Mouse (Mus musculus) stomach, embryonic 14.5 days (tissue): ENCODE results near the gene Gnat2. TPM values are rescaled to one million over a fixed set of nuclear protein-coding genes. Genes with fewer than 3 reads are reported as not detected.

Experiments used
- ATAC-seq: fragments of 200-750 bp; cut with Nextera tagmentation; 2 replicates; pipeline ENCODE4 v1.8.0; 2017; ENCODE audit warnings: low read depth, moderate TSS enrichment; ENCODE audit not compliant: insufficient number of reproducible peaks, insufficient read depth, low FRiP score
- H3K27ac ChIP-seq: fragments of 300-500 bp; sonication (generic); 2 replicates; pipeline ENCODE4 v1.5.1; 2014; ENCODE audit warnings: mild to moderate bottlenecking, low read length, moderate library complexity, mixed read lengths
- H3K27me3 ChIP-seq: fragments of 300-500 bp; sonication (generic); 2 replicates; pipeline ENCODE4 v1.6.1; 2014; ENCODE audit warnings: low read length, control low read depth, mixed read lengths; ENCODE audit not compliant: control insufficient read depth, insufficient read depth
- H3K36me3 ChIP-seq: fragments of 300-500 bp; sonication (generic); 2 replicates; pipeline ENCODE4 v1.6.1; 2014; ENCODE audit warnings: mild to moderate bottlenecking, control low read depth, low read length, moderate library complexity, mixed read lengths; ENCODE audit not compliant: control insufficient read depth, insufficient read depth
- H3K4me1 ChIP-seq: fragments of 300-500 bp; sonication (generic); 2 replicates; pipeline ENCODE4 v1.6.1; 2014; ENCODE audit warnings: low read length, control low read depth, mixed read lengths; ENCODE audit not compliant: control insufficient read depth, insufficient read depth
- H3K4me2 ChIP-seq: fragments of 300-500 bp; sonication (generic); replicated peaks from 2 replicates; pipeline ENCODE4 v1.6.1; 2014; ENCODE audit warnings: low read depth, low read length, control low read depth
- H3K4me3 ChIP-seq: fragments of 300-500 bp; sonication (generic); 2 replicates; pipeline ENCODE4 v1.5.1; 2014; ENCODE audit warnings: low read depth, low read length, control low read depth
- H3K9ac ChIP-seq: fragments of 300-500 bp; sonication (generic); replicated peaks from 2 replicates; pipeline ENCODE4 v1.6.1; 2014; ENCODE audit warnings: low read depth, mild to moderate bottlenecking, control low read depth, low read length, moderate library complexity, mixed read lengths
- H3K9me3 ChIP-seq: fragments of 300-500 bp; sonication (generic); 2 replicates; pipeline ENCODE4 v1.6.1; 2016; ENCODE audit warnings: low read depth, low read length, control low read depth; ENCODE audit not compliant: control insufficient read depth
- WGBS: fragments of 180-500 bp; shearing (Covaris S2); extraction: QIAGEN DNeasy Blood & Tissue Kit; methylation state at CpG from one replicate; pipeline ENCODE4 v1.1.7; 2014; 5-methylcytosine and 5-hydroxymethylcytosine counted together
- polyA plus RNA-seq: library from polyadenylated mRNA; unstranded; fragments of >200 nt; fragmentation: Nextera tagmentation; extraction: Ambion mirVana; gene quantifications from 2 replicates; pipeline ENCODE4 v1.2.1, GENCODE M21; 2014

The Gnat2 gene
- polyA plus RNA-seq, 1 experiment from 2014 or later: 0.51 TPM

GRCm38 (mm10) chr3:108088842-108089380 lies 3.7 kb upstream of the Gnat2 start:
- H3K27ac ChIP-seq: no peak overlapping the region; the same call in 1 of the 2 replicates
- H3K9ac ChIP-seq: no peak overlapping the region
- H3K4me1 ChIP-seq: peaks cover 21% of the 10 kb centered on the region
- no peaks in the 10 kb centered on the region for H3K27me3 ChIP-seq
- H3K4me3 ChIP-seq: no peak overlapping the region
- ATAC-seq: no peak
- H3K9me3 ChIP-seq: no peaks in the 10 kb centered on the region
- WGBS: 36% methylated on average over 5 of the region's 5 CpGs
- no peak overlapping the region for H3K4me2 ChIP-seq
- no peaks in the 10 kb centered on the region for H3K36me3 ChIP-seq

- no peaks in the 10 kb centered on the region for H3K9me3 ChIP-seq
- H3K27me3 ChIP-seq: no peaks in the 10 kb centered on the region
- WGBS: 32% methylated on average over 2 of the region's 2 CpGs
- no peaks in the 10 kb centered on the region for H3K36me3 ChIP-seq
- no peak overlapping the region for H3K4me3 ChIP-seq
- no peak overlapping the region for H3K4me2 ChIP-seq
- no peak overlapping the region; the same call in 1 of the 2 replicates for H3K27ac ChIP-seq
- no peak overlapping the region for H3K9ac ChIP-seq
- no peak for ATAC-seq
- H3K4me1 ChIP-seq: peaks cover 13% of the 10 kb centered on the region
Measured at GRCm38 (mm10) chr3:108089916-108090315, 2.7 kb upstream of the Gnat2 start.

GRCm38 (mm10) chr3:108090561-108090960 lies 2.0 kb upstream of the Gnat2 start:
- H3K27ac ChIP-seq: no peak overlapping the region
- no peaks in the 10 kb centered on the region for H3K9me3 ChIP-seq
- no peak for ATAC-seq
- H3K27me3 ChIP-seq: no peaks in the 10 kb centered on the region
- H3K36me3 ChIP-seq: no peaks in the 10 kb centered on the region
- no peak overlapping the region for H3K9ac ChIP-seq
- no peak overlapping the region for H3K4me2 ChIP-seq
- 72% methylated on average over 2 of the region's 2 CpGs for WGBS
- H3K4me3 ChIP-seq: no peak overlapping the region
- peaks cover 11% of the 10 kb centered on the region for H3K4me1 ChIP-seq

- H3K4me3 ChIP-seq: no peak overlapping the region
- no peak overlapping the region for H3K4me2 ChIP-seq
- no peak for ATAC-seq
- no peaks in the 10 kb centered on the region for H3K9me3 ChIP-seq
- H3K9ac ChIP-seq: no peak overlapping the region
- WGBS: 55% methylated on average over 6 of the region's 6 CpGs
- peaks cover 10% of the 10 kb centered on the region for H3K4me1 ChIP-seq
- no peaks in the 10 kb centered on the region for H3K27me3 ChIP-seq
- H3K27ac ChIP-seq: no peak overlapping the region
- no peaks in the 10 kb centered on the region for H3K36me3 ChIP-seq
Measured at GRCm38 (mm10) chr3:108092030-108092429, 559 bp upstream of the Gnat2 start.

GRCm38 (mm10) chr3:108093306-108093705 lies 717 bp downstream of the Gnat2 start:
- no peak overlapping the region for H3K4me3 ChIP-seq
- H3K9ac ChIP-seq: no peak overlapping the region
- no peak overlapping the region for H3K27ac ChIP-seq
- 71% methylated on average over 6 of the region's 6 CpGs for WGBS
- ATAC-seq: no peak
- H3K27me3 ChIP-seq: no peaks in the 10 kb centered on the region
- H3K9me3 ChIP-seq: no peaks in the 10 kb centered on the region
- H3K4me1 ChIP-seq: peaks cover 6% of the 10 kb centered on the region; the same call in 1 of the 2 replicates
- H3K4me2 ChIP-seq: no peak overlapping the region
- no peaks in the 10 kb centered on the region for H3K36me3 ChIP-seq

- no peak for ATAC-seq
- WGBS: 86% methylated on average over 1 of the region's 1 CpGs
- no peak overlapping the region for H3K4me2 ChIP-seq
Measured at GRCm38 (mm10) chr3:108094146-108094545, 1.6 kb downstream of the Gnat2 start.

GRCm38 (mm10) chr3:108094976-108095760 lies 2.6 kb downstream of the Gnat2 start:
- H3K4me3 ChIP-seq: no peak overlapping the region
- H3K9me3 ChIP-seq: no peaks in the 10 kb centered on the region
- ATAC-seq: no peak
- H3K27ac ChIP-seq: no peak overlapping the region
- no peak overlapping the region for H3K9ac ChIP-seq
- no peak overlapping the region for H3K4me2 ChIP-seq
- H3K36me3 ChIP-seq: no peaks in the 10 kb centered on the region
- no peaks in the 10 kb centered on the region; the same call in 1 of the 2 replicates for H3K4me1 ChIP-seq
- 90% methylated on average over 12 of the region's 12 CpGs for WGBS
- H3K27me3 ChIP-seq: no peaks in the 10 kb centered on the region

More at GRCm38 (mm10) chr3:108094146-108094545, 1.6 kb downstream of the Gnat2 start:
- H3K9me3 ChIP-seq: no peaks in the 10 kb centered on the region
- H3K27ac ChIP-seq: no peak overlapping the region
- H3K4me1 ChIP-seq: peaks cover 4% of the 10 kb centered on the region; the same call in 1 of the 2 replicates
- no peak overlapping the region for H3K4me3 ChIP-seq
- H3K36me3 ChIP-seq: no peaks in the 10 kb centered on the region
- H3K9ac ChIP-seq: no peak overlapping the region
- H3K27me3 ChIP-seq: no peaks in the 10 kb centered on the region

- Histone ChIP-seq H3K4me2 (no peak overlapping the region), H3K9ac (no peak overlapping the region), H3K9me3 (no peaks in the 10 kb centered on the region), H3K4me3 (no peak overlapping the region), H3K4me1 (no peaks in the 10 kb centered on the region), H3K36me3 (no peaks in the 10 kb centered on the region), H3K27me3 (no peaks in the 10 kb centered on the region), H3K27ac (no peak overlapping the region)
- WGBS: 75% methylated on average over 8 of the region's 8 CpGs
- ATAC-seq: no peak
Measured at GRCm38 (mm10) chr3:108096226-108096625, 3.6 kb downstream of the Gnat2 start.
